Mouse (Mus musculus) spleen, postnatal 36 days (tissue): ENCODE results near the gene Pdk4.

Experiments
- DNase-seq, 2 experiments: peaks; one replicate each; pipeline ENCODE4 v3.0.0; 2022; ENCODE audit warnings: low spot score in 2 of 2, mixed read lengths in 1 of 2

Pdk4 gene

GRCm38 (mm10) chr6:5495961-5496853, at the start of gene Pdk4:
Pdk4 (minus strand) TSS chr6:5496309.
- DNase-seq: peak; percentile 35 to 42

DNA sequence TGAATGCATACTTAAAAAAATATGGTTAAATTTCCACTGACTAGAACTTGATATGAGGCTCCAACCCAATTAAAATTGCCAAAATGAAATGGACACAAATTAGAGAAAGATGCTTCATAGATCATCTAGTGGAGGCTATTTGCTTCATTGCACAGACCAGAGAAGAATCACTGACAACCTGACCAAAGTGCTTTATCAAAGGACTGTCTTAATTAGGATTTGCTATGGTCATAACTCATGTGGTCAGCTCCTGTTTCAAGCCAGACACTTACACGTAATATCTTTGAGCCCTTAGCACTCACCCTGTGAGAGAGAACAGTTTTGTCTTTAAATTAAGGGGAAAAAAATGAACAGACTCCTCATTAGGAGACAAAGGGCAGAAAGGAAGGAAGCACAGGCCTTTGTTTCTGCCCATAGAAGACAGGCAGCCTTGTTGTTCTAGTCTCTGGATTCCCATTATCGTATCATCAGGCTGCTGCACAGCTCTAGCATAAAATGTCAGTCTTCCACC, 41.8 kb upstream of the Pdk4 start:
- no peak for DNase-seq

DNA sequence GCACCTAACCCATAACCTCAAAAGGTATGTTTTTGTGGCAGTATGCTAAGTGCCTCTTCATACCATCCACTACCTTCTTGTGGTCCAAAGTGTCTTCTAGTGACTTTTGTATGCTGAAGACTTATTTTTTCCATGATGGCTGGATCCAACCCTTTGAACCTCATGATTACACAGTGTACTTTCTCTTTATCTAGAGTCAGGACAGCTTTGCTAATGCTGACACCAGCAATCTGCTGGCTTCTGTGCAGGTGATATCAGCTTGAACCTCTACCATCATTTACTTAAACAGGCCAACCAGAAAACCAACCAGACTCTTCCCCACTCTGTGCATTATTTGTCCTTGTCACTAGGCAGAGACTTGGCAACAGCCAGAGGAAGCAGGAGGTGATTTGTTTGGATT, 39.6 kb upstream of the Pdk4 start:
- no peak for DNase-seq

GRCm38 (mm10) chr6:5517091-5517490, 21.0 kb upstream of the Pdk4 start:
- DNase-seq: no peak

- DNase-seq: peak; percentile 72 to 74
Measured at GRCm38 (mm10) chr6:5509757-5510156, 13.6 kb upstream of the Pdk4 start.

DNA sequence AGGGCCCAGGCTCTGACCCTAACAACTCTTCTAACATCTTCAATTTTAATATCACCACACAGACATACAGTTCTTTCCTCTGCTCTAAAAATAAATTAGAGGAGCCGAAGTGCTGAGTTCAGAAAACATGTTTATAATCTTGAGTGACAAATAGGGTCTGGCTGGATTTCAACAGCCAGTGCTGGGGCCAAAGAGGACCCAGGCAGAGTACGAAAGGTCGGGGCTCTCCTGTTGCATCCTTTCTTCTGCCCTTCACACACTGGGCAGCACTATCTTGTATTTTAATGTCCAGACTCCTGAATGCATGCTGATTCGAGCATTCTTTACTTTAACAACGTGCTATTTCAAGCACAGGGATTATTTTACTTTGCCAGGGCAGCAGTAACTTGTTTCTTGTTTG, 13.2 kb upstream of the Pdk4 start:
- DNase-seq: peak; percentile 8 to 31

- no peak for DNase-seq
Measured at GRCm38 (mm10) chr6:5507821-5508220, 11.7 kb upstream of the Pdk4 start.

GRCm38 (mm10) chr6:5506271-5506670, 10.2 kb upstream of the Pdk4 start:
- no peak for DNase-seq

- DNase-seq: no peak
Measured at GRCm38 (mm10) chr6:5502810-5503209, 6.7 kb upstream of the Pdk4 start.

- DNase-seq: no peak
Measured at GRCm38 (mm10) chr6:5501551-5501950, 5.4 kb upstream of the Pdk4 start.

GRCm38 (mm10) chr6:5498740-5499139, 2.6 kb upstream of the Pdk4 start:
- no peak for DNase-seq

- no peak for DNase-seq
Measured at GRCm38 (mm10) chr6:5496854-5497235, 736 bp upstream of the Pdk4 start.

DNA sequence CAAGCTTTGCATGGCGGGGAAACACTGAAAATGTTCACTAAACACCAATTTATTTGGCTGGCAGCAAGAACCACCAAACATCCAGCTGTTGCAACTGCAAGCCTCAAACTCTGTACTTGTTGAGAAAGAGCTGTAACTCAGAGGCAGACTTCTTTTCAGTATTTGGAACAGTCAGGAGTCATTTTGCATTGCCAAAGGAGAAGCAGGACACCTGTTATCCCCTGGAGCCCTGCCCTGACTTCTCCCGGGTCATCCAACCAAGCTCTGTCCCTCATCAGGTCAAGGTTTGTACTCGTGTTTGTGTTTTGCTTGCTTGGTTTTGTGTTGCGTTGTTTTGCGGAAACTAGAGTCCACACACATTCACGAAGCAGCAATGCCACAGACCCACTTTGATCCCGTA, 11.1 kb downstream of the Pdk4 start:
- DNase-seq: no peak

GRCm38 (mm10) chr6:5482270-5482783, 13.8 kb downstream of the Pdk4 start:
- no peak for DNase-seq

- no peak for DNase-seq
Measured at GRCm38 (mm10) chr6:5481066-5481465, 15.0 kb downstream of the Pdk4 start.

DNA sequence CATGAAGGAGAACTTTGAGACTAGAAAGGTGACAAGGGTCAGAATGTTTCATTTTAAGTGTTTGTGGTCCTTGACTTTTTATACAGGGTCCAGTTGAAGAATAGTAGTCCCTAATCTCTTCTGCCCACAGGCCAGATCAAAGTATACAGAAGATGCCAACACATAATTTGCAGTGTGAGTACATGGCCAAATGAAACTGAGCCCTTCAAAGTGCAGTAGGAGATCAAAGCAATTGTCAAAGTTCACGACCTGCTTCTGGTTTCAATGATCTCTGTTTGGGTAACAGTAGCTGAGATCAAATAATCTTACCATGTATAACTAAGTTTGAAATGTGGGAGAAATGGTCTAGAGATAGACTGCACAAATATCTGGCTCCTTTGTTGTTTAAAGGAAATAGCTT, 22.1 kb downstream of the Pdk4 start:
- DNase-seq: no peak

DNA sequence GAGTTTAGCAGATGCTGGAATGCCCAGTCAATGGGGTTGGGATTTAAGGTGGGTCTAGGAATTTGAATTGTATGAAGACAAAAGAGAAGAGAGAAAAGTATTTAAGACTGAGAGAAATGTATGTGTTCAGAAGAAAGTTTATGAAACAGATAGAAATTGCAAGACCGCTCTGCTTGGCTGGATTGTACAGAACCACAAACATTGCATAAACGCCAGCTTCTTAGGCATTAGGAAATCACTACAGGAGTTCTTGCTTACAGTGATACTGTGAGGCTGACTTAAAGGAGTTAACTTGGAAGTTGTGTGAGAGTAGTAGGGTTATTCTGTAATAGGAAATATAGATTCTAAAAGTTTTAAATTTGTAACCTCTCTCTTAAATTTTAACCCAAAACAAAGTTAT, 23.4 kb downstream of the Pdk4 start:
- DNase-seq: no peak

DNA sequence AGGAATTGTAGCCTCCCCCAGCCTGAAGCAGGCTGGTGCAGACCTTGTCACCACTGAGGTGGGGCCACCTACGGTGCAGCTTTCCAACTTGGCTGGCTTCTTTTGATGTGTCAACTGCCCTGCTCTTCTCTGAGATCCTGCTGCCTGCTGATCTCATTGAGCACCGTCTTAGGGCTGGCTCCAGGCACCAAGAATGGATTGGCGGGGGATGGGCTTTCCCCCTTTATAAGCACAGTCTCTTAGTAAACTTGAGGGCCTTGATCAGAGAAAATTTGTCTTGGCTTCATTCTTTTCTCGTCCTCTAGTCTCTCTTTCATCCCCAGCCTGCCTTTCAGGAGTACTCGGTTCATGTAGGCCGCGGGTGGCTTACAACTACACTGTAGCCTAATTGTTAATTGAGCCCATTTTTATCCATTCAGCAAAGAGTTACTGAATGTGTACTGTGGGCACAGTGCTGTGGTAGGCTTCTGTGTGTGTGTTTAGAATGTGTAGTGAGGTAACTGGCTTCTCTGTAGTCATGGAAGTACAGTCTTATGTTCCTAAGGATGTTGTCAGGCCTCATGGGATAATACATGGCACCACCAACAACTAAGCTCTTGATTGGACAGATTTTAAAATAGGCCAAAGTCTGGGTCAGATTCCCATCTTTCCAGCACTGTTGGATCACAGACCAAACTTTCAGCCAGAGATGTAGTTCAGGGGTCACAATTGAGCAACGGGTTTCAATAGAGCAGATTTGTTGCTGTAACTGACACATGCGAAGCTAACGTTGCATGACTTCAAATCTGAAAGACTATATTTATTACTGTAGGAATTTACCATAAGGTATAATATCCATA, 25.4 kb downstream of the Pdk4 start:
- DNase-seq: no peak

DNA sequence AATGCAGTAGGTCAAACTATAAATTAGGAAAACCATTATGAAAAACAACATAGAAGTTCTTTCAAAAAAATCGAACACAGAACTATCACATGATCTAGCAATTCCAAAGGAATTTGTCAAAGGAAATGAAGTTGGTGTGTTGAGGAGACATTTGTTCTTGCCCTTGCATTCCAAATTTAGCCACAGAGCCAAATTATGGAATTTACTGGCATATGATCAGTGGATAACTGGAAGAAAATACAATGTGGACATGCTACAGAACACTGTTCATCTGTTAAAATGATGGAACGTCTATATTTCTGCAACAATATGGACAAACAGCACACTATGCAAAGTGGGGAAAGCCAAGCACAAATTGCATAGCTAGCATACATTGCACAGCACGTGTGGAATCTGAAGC, 40.3 kb downstream of the Pdk4 start:
- DNase-seq: no peak

DNA sequence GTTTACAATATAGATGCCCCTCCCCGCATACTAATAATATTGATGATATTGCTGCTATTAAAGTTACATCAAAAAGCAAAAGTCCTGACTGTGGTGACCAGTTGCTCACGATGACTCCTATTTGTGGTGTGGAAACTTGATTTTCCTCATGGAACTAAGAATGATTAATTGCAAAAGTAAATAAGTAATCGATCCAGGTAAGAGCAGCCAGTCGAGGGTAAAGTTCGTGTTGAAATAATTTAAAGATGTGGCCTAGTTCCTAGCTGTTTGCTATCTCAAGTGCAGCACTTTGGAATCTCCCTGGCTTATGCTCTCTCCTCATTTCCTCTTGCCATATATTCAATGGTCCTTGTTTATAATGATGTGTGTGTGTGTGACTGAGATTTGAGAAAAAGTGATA, 46.2 kb downstream of the Pdk4 start:
- DNase-seq: no peak

GRCm38 (mm10) chr6:5448396-5448795, 47.7 kb downstream of the Pdk4 start:
- no peak for DNase-seq

DNA sequence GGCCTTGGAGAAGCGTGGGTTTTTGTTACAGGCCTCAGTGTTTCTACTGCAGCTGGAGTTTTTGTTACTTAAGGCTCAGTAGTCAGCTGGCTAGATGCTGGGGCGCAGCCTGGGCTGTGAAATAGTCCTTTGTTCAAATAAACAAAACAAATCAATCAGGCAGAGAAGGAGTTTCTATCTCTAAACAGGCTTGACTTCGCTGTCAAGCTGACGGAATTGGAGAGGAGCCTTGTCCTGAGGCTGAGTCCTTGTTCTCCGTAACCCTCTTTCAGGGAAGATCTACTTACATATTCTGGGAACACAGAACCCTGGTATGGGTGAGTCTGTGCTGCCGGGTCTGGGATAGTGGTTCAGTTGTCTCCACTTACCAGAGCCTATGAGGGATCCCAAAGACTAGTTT, 48.6 kb downstream of the Pdk4 start:
- no peak for DNase-seq
